Mouse (Mus musculus) E14TG2a.4 (cell line): ENCODE results near the gene L3hypdh.

Experiments used
- CTCF ChIP-seq: conservative IDR thresholded peaks from 2 replicates; pipeline ENCODE4 v1.5.1; 2014; ENCODE audit warnings: low read length
- POU5F1 ChIP-seq: IDR thresholded peaks from 2 replicates; pipeline ENCODE4 v1.6.1; 2014; ENCODE audit warnings: low read length, borderline replicate concordance

DNA sequence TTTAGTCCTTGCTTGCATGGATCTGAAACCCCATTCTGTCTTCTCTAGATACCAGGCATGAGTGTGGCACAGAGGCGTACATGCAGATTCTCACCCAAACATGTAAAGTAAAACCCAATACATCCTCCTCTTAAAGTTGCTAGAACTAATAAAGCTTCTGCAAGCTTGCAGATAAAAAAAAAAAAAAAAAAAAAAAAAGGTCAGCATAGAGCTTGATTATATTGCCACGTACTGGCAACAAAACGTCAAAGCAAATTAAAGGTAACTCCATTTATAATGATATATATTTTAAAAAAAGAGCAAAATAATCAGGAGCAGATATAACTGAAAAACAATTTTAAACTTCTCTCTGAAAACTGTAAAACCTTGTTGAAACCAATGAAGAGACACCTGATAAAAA is 44.0 kb downstream of the L3hypdh start:
- TF ChIP-seq CTCF (no peak), POU5F1 (no peak)
